Mouse (Mus musculus) heart, embryonic 16.5 days (tissue): ENCODE results near the gene Wdsub1. TPM values are rescaled to one million over a fixed set of nuclear protein-coding genes. Genes with fewer than 3 reads are reported as not detected.

Experiments
- ATAC-seq: fragments of 200-750 bp; cut with Nextera tagmentation; replicated peaks from 2 replicates; pipeline ENCODE4 v1.8.0; 2017; ENCODE audit warnings: moderate number of reproducible peaks; ENCODE audit not compliant: insufficient read depth, low FRiP score; ENCODE audit errors: extremely low read depth
- H3K27ac ChIP-seq: fragments of 300-500 bp; sonication (generic); 2 replicates; pipeline ENCODE4 v1.5.1; 2014; ENCODE audit warnings: mild to moderate bottlenecking, low read length, control low read depth, moderate library complexity
- H3K27me3 ChIP-seq: fragments of 300-500 bp; sonication (generic); 2 replicates; pipeline ENCODE4 v1.6.1; 2014; ENCODE audit warnings: low read length, mixed read lengths; ENCODE audit not compliant: control insufficient read depth, insufficient read depth
- H3K36me3 ChIP-seq: fragments of 300-500 bp; sonication (generic); 2 replicates; pipeline ENCODE4 v1.6.1; 2014; ENCODE audit not compliant: control insufficient read depth, insufficient read depth
- H3K4me1 ChIP-seq: fragments of 300-500 bp; sonication (generic); 2 replicates; pipeline ENCODE4 v1.6.1; 2014; ENCODE audit warnings: low read length, mixed read lengths; ENCODE audit not compliant: control insufficient read depth, insufficient read depth
- H3K4me2 ChIP-seq: fragments of 300-500 bp; sonication (generic); 2 replicates; pipeline ENCODE4 v1.6.1; 2014; ENCODE audit warnings: low read depth, mild to moderate bottlenecking, control low read depth, low read length
- H3K4me3 ChIP-seq: fragments of 300-500 bp; sonication (generic); 2 replicates; pipeline ENCODE4 v1.5.1; 2014; ENCODE audit warnings: mild to moderate bottlenecking, control low read depth, low read length
- H3K9ac ChIP-seq: fragments of 300-500 bp; sonication (generic); 2 replicates; pipeline ENCODE4 v1.6.1; 2014; ENCODE audit warnings: low read length, control low read depth
- H3K9me3 ChIP-seq: fragments of 300-500 bp; sonication (generic); replicated peaks from 2 replicates; pipeline ENCODE4 v1.6.1; 2016; ENCODE audit warnings: low read length; ENCODE audit not compliant: control insufficient read depth
- WGBS: fragments of 180-500 bp; shearing (Covaris S2); extraction: QIAGEN DNeasy Blood & Tissue Kit; methylation state at CpG from one replicate; pipeline ENCODE4 v1.1.7; 2014; 5-methylcytosine and 5-hydroxymethylcytosine counted together
- polyA plus RNA-seq: library from polyadenylated mRNA; unstranded; fragments of >200 nt; fragmentation: Nextera tagmentation; extraction: Ambion mirVana; gene quantifications from 2 replicates; pipeline ENCODE4 v1.2.1, GENCODE M21; 2015

Gene Wdsub1
- polyA plus RNA-seq, 1 experiment from 2014 or later, result 44.6 TPM

DNA sequence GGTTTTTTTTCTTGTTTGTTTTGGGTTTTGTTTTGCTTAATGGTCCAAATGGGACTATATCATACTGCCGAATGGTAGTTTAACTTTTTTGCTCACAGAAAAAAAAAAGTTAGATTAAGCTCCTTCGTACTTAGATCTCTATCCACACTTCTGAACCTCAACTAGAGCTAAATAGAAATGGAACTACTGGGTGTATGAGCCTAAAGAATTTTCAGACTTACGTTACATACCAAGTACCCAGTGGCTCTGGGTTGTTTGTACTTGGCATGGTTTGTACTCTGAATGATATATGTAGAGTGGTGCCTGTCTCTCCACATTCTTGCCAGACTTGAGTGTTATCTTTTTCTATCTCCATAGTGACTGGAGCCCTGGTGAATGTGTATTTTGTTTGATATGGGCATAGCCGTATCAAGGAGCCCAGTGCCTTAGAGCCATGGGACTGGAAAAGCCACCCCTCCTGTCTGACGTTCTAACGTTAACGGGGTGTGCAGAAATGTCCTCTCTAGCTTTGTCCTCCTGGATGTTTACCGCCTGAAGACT is 421 bp upstream of the Wdsub1 start:
- H3K27me3 ChIP-seq, result no peaks in the 10 kb centered on the region
- WGBS, result 59% methylated on average over 8 of the region's 8 CpGs
- H3K4me3 ChIP-seq, result peak overlapping the region; percentile 85
- H3K9me3 ChIP-seq, result no peaks in the 10 kb centered on the region; the same call in 1 of the 2 replicates
- ATAC-seq, result no peak
- 0 out of 2 replicates have a peak overlapping the region, but pooled peaks have one; percentile 44 for H3K27ac ChIP-seq
- H3K9ac ChIP-seq, result peak overlapping the region; percentile 45; the same call in 1 of the 2 replicates
- peak overlapping the region; percentile 58 for H3K4me2 ChIP-seq
- peaks cover 7% of the 10 kb centered on the region; the same call in 1 of the 2 replicates for H3K36me3 ChIP-seq
- H3K4me1 ChIP-seq, result peaks cover 9% of the 10 kb centered on the region

DNA sequence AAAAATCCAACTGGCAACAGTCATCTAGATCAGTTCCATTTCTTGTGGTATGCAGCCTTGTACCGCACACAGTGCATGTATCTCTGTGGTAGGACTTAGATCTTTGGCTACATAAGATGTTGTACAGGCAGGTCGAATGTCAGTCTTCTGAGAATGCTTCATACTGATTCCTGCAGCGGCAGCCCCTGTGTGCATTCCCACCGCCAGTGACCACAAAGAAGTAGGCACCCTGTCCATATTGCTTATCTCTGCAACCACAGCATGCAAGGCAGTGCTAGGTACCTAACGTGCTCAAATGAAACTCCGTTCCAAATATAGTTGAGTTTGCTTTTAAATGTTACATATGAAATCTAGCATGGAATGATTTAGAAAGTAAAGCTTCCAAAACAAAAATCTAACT is 987 bp downstream of the Wdsub1 start:
- Histone ChIP-seq H3K4me2 (peak overlapping the region; percentile 58), H3K4me1 (peaks cover 9% of the 10 kb centered on the region), H3K36me3 (peaks cover 7% of the 10 kb centered on the region; the same call in 1 of the 2 replicates), H3K27me3 (no peaks in the 10 kb centered on the region), H3K9me3 (no peaks in the 10 kb centered on the region; the same call in 1 of the 2 replicates), H3K27ac (peak overlapping the region; percentile 83), H3K4me3 (peak overlapping the region; percentile 85), H3K9ac (peak overlapping the region; percentile 86)
- no peak for ATAC-seq
- WGBS, result 32% methylated on average over 6 of the region's 6 CpGs

DNA sequence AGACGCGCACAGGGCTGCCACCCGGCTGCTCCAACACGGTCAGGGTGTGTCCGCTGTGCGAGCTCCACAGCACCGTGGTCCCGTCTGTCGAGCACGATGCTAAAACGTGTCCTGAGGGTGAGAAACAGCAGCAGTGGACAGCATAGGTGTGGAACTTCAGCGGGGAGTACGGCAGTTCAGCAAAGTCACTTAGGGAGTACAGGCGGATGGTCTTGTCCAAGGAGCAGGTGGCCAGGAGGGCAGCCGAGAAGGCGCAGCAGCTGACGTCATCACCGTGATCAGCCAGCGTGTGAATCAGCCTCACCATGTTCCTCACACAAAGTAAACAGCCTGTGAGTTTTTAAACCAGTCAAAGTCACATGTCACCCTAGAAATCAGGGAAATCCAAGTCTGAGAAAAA is 4.2 kb downstream of the Wdsub1 start:
- peaks cover 15% of the 10 kb centered on the region; the same call in 1 of the 2 replicates for H3K36me3 ChIP-seq
- no peaks in the 10 kb centered on the region for H3K27me3 ChIP-seq
- WGBS, result 65% methylated on average over 19 of the region's 19 CpGs
- peaks cover 9% of the 10 kb centered on the region for H3K4me1 ChIP-seq
- no peaks in the 10 kb centered on the region; the same call in 1 of the 2 replicates for H3K9me3 ChIP-seq
- no peak overlapping the region for H3K4me3 ChIP-seq
- ATAC-seq, result no peak
- no peak overlapping the region for H3K4me2 ChIP-seq
- no peak overlapping the region for H3K9ac ChIP-seq
- H3K27ac ChIP-seq, result no peak overlapping the region

DNA sequence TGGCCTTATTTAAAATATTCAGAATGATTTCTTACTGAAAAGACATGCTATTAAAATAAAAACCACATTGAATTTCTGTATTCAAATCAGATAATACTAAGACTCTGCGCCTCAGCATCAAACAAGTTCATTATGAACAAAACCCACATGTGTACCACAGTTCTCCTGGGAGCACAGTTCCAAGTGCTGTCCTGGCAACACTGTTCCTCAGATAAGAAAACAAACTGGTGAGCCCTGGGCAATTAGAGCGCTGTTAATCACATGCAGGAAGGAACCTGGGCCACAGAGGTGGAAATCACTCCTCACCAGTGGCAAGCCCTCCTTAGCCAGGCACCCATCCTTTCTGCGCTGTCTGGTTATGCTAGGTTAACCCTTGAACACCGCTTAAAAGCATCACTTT is 5.1 kb downstream of the Wdsub1 start:
- WGBS, result 79% methylated on average over 4 of the region's 4 CpGs
- no peak for ATAC-seq

DNA sequence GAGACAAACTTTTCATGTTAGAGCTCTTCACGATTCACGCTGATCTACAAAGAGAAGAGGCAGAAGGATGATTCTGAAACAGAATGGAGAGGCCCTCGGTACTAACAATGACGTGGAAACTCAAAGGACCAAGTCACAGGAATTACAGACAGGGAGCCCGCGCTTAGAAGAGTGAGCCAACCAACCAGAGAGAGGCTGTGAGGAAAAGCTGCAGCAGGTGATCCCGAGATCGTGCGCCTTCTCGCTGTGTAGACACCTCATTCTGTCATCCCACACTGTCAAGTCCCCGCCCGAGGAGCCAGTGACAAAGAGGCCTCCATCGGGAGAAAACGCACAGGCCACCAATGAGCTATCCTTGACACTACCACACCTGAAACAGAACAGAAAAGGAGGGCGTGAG is 5.9 kb downstream of the Wdsub1 start:
- no peaks in the 10 kb centered on the region for H3K27me3 ChIP-seq
- no peak overlapping the region for H3K9ac ChIP-seq
- H3K4me3 ChIP-seq, result no peak overlapping the region
- peaks cover 3% of the 10 kb centered on the region; the same call in 1 of the 2 replicates for H3K9me3 ChIP-seq
- ATAC-seq, result no peak
- WGBS, result 88% methylated on average over 15 of the region's 15 CpGs
- peaks cover 2% of the 10 kb centered on the region; the same call in 1 of the 2 replicates for H3K4me1 ChIP-seq
- H3K27ac ChIP-seq, result no peak overlapping the region
- H3K4me2 ChIP-seq, result no peak overlapping the region
- peaks cover 29% of the 10 kb centered on the region for H3K36me3 ChIP-seq

More for the DNA sequence above, 5.1 kb downstream of the Wdsub1 start:
- Histone ChIP-seq H3K9me3 (no peaks in the 10 kb centered on the region; the same call in 1 of the 2 replicates), H3K36me3 (peaks cover 23% of the 10 kb centered on the region; the same call in 1 of the 2 replicates), H3K9ac (no peak overlapping the region), H3K27ac (no peak overlapping the region), H3K4me3 (no peak overlapping the region), H3K4me2 (no peak overlapping the region), H3K4me1 (peaks cover 5% of the 10 kb centered on the region; the same call in 1 of the 2 replicates), H3K27me3 (no peaks in the 10 kb centered on the region)

DNA sequence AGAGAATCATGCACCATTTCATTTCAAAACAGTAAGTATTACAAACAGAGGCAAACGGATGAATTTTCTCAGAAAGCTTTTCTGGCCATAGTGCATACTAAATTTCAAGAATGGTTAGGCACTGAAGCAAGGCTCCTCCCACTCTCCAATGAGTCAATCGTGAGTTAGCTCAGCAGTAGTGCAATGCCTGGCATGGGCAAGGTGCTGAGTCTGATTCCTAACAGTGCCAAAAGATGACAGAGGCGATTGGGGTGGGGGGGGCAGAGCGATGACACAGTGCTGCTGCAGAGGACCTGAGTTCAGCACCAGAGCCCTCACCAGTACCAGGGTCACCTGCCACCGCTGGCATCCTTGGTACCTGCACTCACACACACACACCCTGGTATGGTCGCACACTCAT is 11.9 kb downstream of the Wdsub1 start:
- H3K27me3 ChIP-seq, result no peaks in the 10 kb centered on the region
- H3K4me2 ChIP-seq, result no peak overlapping the region
- no peak for ATAC-seq
- no peaks in the 10 kb centered on the region for H3K4me1 ChIP-seq
- H3K27ac ChIP-seq, result no peak overlapping the region
- H3K4me3 ChIP-seq, result no peak overlapping the region
- 0 out of 2 replicates have a peak, but pooled peaks cover 3% of the 10 kb centered on the region for H3K9me3 ChIP-seq
- no peak overlapping the region for H3K9ac ChIP-seq
- H3K36me3 ChIP-seq, result peaks cover 23% of the 10 kb centered on the region
- 85% methylated on average over 6 of the region's 6 CpGs for WGBS

DNA sequence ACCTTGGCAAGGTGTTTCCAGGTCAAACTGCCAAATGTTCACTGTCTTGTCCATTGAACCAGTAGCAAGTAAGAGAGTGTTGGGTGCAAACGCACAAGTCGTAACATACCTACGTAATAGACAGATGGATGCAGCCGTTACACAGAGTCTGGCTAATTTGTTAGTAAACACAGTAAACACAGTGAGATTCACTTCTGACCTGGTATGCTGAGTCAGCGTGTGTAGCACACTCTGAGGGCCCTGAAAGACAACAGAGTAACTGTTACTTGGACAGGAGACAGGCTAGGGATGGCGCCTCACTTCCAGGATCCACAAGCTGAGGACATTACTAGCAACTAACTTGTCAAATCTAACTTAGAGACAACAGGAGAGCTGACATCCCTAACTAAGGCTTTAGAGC is 19.8 kb downstream of the Wdsub1 start:
- H3K4me2 ChIP-seq, result no peak overlapping the region
- 92% methylated on average over 6 of the region's 6 CpGs for WGBS
- peaks cover 16% of the 10 kb centered on the region for H3K36me3 ChIP-seq
- ATAC-seq, result no peak
- H3K27ac ChIP-seq, result no peak overlapping the region
- H3K27me3 ChIP-seq, result no peaks in the 10 kb centered on the region
- no peaks in the 10 kb centered on the region for H3K9me3 ChIP-seq
- H3K9ac ChIP-seq, result no peak overlapping the region
- H3K4me3 ChIP-seq, result no peak overlapping the region
- no peaks in the 10 kb centered on the region for H3K4me1 ChIP-seq

DNA sequence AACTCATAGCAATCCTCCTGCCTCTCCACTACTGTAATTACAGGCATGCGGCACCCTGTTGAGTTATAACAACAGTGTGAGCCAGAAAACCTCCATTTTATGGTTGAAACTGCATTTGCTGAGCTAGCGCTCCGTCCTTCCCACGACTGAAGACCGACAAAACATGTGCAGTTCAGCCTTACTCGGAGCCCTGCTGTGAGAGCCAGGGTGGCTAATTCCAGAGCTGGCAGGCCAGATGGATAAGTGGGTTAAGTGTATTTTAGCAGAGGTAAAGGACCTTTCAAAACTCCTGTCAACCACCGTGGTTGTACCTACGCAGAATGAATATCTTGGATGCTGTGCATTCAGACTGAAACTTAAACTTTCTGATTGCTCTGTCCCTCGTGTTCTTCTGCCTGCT is 28.0 kb downstream of the Wdsub1 start:
- Histone ChIP-seq H3K27ac (no peak overlapping the region), H3K4me1 (no peaks in the 10 kb centered on the region), H3K9me3 (no peaks in the 10 kb centered on the region), H3K4me3 (no peak overlapping the region), H3K4me2 (no peak overlapping the region), H3K27me3 (no peaks in the 10 kb centered on the region), H3K9ac (no peak overlapping the region), H3K36me3 (peaks cover 18% of the 10 kb centered on the region)
- 85% methylated on average over 9 of the region's 9 CpGs for WGBS
- no peak for ATAC-seq

DNA sequence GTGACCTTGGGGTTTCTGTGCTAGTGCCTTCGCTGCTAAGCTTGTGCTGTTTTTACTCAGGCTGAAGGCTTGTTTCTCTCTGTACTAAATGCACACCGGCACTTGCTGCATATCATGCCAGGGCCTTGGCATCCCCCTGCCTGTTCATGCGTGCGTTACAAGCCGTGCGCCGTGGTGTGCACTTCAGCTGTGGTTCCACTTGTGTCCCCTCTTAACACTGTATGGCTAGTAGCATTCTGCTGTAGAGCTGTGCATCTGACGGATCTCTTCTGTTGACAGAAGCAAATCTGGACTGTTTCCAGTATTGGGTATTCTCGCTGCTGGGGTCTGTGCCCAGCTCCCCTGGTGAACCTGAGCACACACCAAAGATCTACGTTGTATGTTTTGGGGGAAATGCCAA is 28.8 kb downstream of the Wdsub1 start:
- 81% methylated on average over 10 of the region's 10 CpGs for WGBS
- ATAC-seq, result no peak
- H3K9me3 ChIP-seq, result no peaks in the 10 kb centered on the region
- H3K36me3 ChIP-seq, result peaks cover 18% of the 10 kb centered on the region
- H3K4me1 ChIP-seq, result no peaks in the 10 kb centered on the region
- no peak overlapping the region for H3K27ac ChIP-seq
- H3K4me2 ChIP-seq, result no peak overlapping the region
- no peaks in the 10 kb centered on the region for H3K27me3 ChIP-seq
- no peak overlapping the region for H3K9ac ChIP-seq
- H3K4me3 ChIP-seq, result no peak overlapping the region
